Comparison of ENCODE assay signal across 19 mouse cellular contexts in genomic region chr1:194262374-194262773, GRCm38 (mm10).
"Had no signal": no experiment of that assay in that cellular context is flagged by ENCODE, and none has a peak within 500 bp of the region (broad histone marks: within the 10 kb centered on the region; RNA-seq: fewer than 3 reads in every experiment).

No protein-coding gene starts in this region.

- H3K27me3 ChIP-seq: kidney, embryonic 15.5 days; limb, embryonic 12.5 days; limb, embryonic 15.5 days had no signal

- H3K4me1 ChIP-seq: kidney, embryonic 15.5 days; limb, embryonic 12.5 days; limb, embryonic 15.5 days had no signal

- H3K4me2 ChIP-seq: kidney, embryonic 15.5 days; limb, embryonic 12.5 days; limb, embryonic 15.5 days; liver, embryonic 11.5 days; lung, embryonic 14.5 days had no signal

- H3K27ac ChIP-seq: kidney, embryonic 15.5 days; limb, embryonic 12.5 days; limb, embryonic 15.5 days; liver, embryonic 14.5 days; macrophage had no signal

- H3K9ac ChIP-seq: kidney, embryonic 15.5 days; limb, embryonic 12.5 days; limb, embryonic 15.5 days; liver, embryonic 14.5 days; liver, postnatal 0 days; lung, embryonic 14.5 days had no signal

- H3K9me3 ChIP-seq: kidney, embryonic 15.5 days; limb, embryonic 12.5 days; limb, embryonic 15.5 days had no signal

- H3K36me3 ChIP-seq: kidney, embryonic 15.5 days; limb, embryonic 12.5 days; limb, embryonic 15.5 days had no signal

- H3K4me3 ChIP-seq: kidney, embryonic 15.5 days; limb, embryonic 12.5 days; limb, embryonic 15.5 days; myocyte had no signal

- DNase-seq: kidney, adult 8-10 months; kidney, postnatal 14 days; kidney, postnatal 4 days; left cerebral cortex, postnatal 4 days; liver, postnatal 0 days; lung, embryonic 14.5 days; right cerebral cortex, adult 18-20 months; right cerebral cortex, postnatal 14 days; right cerebral cortex, postnatal 4 days; thymus, postnatal 25 days had no signal

- ATAC-seq: liver, postnatal 0 days; lung, postnatal 0 days; midbrain, embryonic 16.5 days had no signal
